Mouse (Mus musculus): Measurements from ENCODE around the gene Duox2. TPM values are rescaled to one million over a fixed set of nuclear protein-coding genes. Genes with fewer than 3 reads are reported as not detected.

Duox2 gene
- polyA plus RNA-seq, 1 experiment from 2014 or later, result 0.07 TPM

- H3K4me1 ChIP-seq (ENCODE audit: insufficient read depth), result peaks cover 4% of the 10 kb centered on the region; the same call in 1 of the 2 replicates
- no peak overlapping the region for H3K9ac ChIP-seq
- no peaks in the 10 kb centered on the region for H3K36me3 ChIP-seq (ENCODE audit: insufficient read depth)
- TF ChIP-seq CTCF (IDR thresholded peaks at IDR 0.05; ENCODE audit: low read depth), result no peak
- DNase-seq (no peak), ATAC-seq (ENCODE audit: insufficient read depth) (no peak)
- no peak overlapping the region for H3K4me3 ChIP-seq (ENCODE audit: low read depth, low read length)
- 88% methylated on average over 2 of the region's 2 CpGs for WGBS
- H3K27me3 ChIP-seq (ENCODE audit: insufficient read depth, low read length), result no peaks in the 10 kb centered on the region
- no peaks in the 10 kb centered on the region for H3K9me3 ChIP-seq (ENCODE audit: low read depth, low read length)
- no peak overlapping the region for H3K4me2 ChIP-seq
- no peak overlapping the region for H3K27ac ChIP-seq (ENCODE audit: low read depth)
These were observed 60.3 kb downstream of the Duox2 start for GRCm38 (mm10) chr2:122237891-122238470.

GRCm38 (mm10) chr2:122236321-122236720, 61.9 kb downstream of the Duox2 start:
- Histone ChIP-seq H3K4me2 (no peak overlapping the region), H3K27me3 (ENCODE audit: insufficient read depth, low read length) (no peaks in the 10 kb centered on the region), H3K9me3 (ENCODE audit: low read depth, low read length) (no peaks in the 10 kb centered on the region), H3K4me3 (ENCODE audit: low read depth, low read length) (no peak overlapping the region), H3K27ac (ENCODE audit: low read depth) (no peak overlapping the region), H3K36me3 (ENCODE audit: insufficient read depth) (no peaks in the 10 kb centered on the region), H3K9ac (no peak overlapping the region), H3K4me1 (ENCODE audit: insufficient read depth) (peaks cover 4% of the 10 kb centered on the region; the same call in 1 of the 2 replicates)
- DNase-seq (no peak), ATAC-seq (ENCODE audit: insufficient read depth) (no peak)
- no peak for TF ChIP-seq CTCF (IDR thresholded peaks at IDR 0.05; ENCODE audit: low read depth)

- no peak overlapping the region for H3K27ac ChIP-seq (ENCODE audit: low read depth)
- no peak for DNase-seq
- no peaks in the 10 kb centered on the region for H3K9me3 ChIP-seq (ENCODE audit: low read depth, low read length)
- WGBS, result 76% methylated on average over 2 of the region's 2 CpGs
- no peak for ATAC-seq (ENCODE audit: insufficient read depth)
- H3K36me3 ChIP-seq (ENCODE audit: insufficient read depth), result no peaks in the 10 kb centered on the region
- peaks cover 4% of the 10 kb centered on the region; the same call in 1 of the 2 replicates for H3K4me1 ChIP-seq (ENCODE audit: insufficient read depth)
- peak overlapping the region; percentile 81 for H3K4me2 ChIP-seq
- H3K9ac ChIP-seq, result no peak overlapping the region
- TF ChIP-seq CTCF (IDR thresholded peaks at IDR 0.05; ENCODE audit: low read depth), result no peak
- no peaks in the 10 kb centered on the region for H3K27me3 ChIP-seq (ENCODE audit: insufficient read depth, low read length)
- H3K4me3 ChIP-seq (ENCODE audit: low read depth, low read length), result peak overlapping the region; percentile 56; the same call in 1 of the 2 replicates
These were observed 62.8 kb downstream of the Duox2 start for GRCm38 (mm10) chr2:122235425-122235824.

- peak within 1 kb of the TSS; percentile 53 for H3K9ac ChIP-seq
- peak within 1 kb of the TSS; percentile 50 for H3K27ac ChIP-seq (ENCODE audit: low read depth)
These were observed 63.5 kb downstream of the Duox2 start, which contains the start of gene Sord for GRCm38 (mm10) chr2:122234611-122235288. Gene Sord (plus strand): TSS chr2:122234749.

GRCm38 (mm10) chr2:122233759-122234557, 64.3 kb downstream of the Duox2 start:
- no peaks in the 10 kb centered on the region for H3K9me3 ChIP-seq (ENCODE audit: low read depth, low read length)
- peaks cover 4% of the 10 kb centered on the region; the same call in 1 of the 2 replicates for H3K4me1 ChIP-seq (ENCODE audit: insufficient read depth)
- TF ChIP-seq CTCF (IDR thresholded peaks at IDR 0.05; ENCODE audit: low read depth), result no peak
- ATAC-seq (ENCODE audit: insufficient read depth) (no peak), DNase-seq (peak; percentile 67)
- H3K4me3 ChIP-seq (ENCODE audit: low read depth, low read length), result peak overlapping the region; percentile 56
- 4% methylated on average over 26 of the region's 26 CpGs for WGBS
- no peaks in the 10 kb centered on the region for H3K36me3 ChIP-seq (ENCODE audit: insufficient read depth)
- peak overlapping the region; percentile 81 for H3K4me2 ChIP-seq
- peak overlapping the region; percentile 53 for H3K9ac ChIP-seq
- peak overlapping the region; percentile 50 for H3K27ac ChIP-seq (ENCODE audit: low read depth)
- no peaks in the 10 kb centered on the region for H3K27me3 ChIP-seq (ENCODE audit: insufficient read depth, low read length)

More at GRCm38 (mm10) chr2:122234611-122235288, 63.5 kb downstream of the Duox2 start, which contains the start of gene Sord:
- Histone ChIP-seq H3K4me2 (peak within 1 kb of the TSS; percentile 81), H3K27me3 (ENCODE audit: insufficient read depth, low read length) (no peaks in the 10 kb centered on the region), H3K36me3 (ENCODE audit: insufficient read depth) (no peaks in the 10 kb centered on the region), H3K4me1 (ENCODE audit: insufficient read depth) (peaks cover 4% of the 10 kb centered on the region; the same call in 1 of the 2 replicates), H3K4me3 (ENCODE audit: low read depth, low read length) (peak within 1 kb of the TSS; percentile 56), H3K9me3 (ENCODE audit: low read depth, low read length) (no peaks in the 10 kb centered on the region)
- ATAC-seq (ENCODE audit: insufficient read depth) (peak; percentile 96), DNase-seq (peak; percentile 88)
- TF ChIP-seq CTCF (IDR thresholded peaks at IDR 0.05; ENCODE audit: low read depth), result no peak
- under 1% methylated on average over 35 of the region's 35 CpGs for whole genome bisulfite sequencing

GRCm38 (mm10) chr2:122233341-122233740, 64.9 kb downstream of the Duox2 start:
- 53% methylated on average over 5 of the region's 5 CpGs for WGBS
- Histone ChIP-seq H3K27ac (ENCODE audit: low read depth) (no peak overlapping the region), H3K27me3 (ENCODE audit: insufficient read depth, low read length) (no peaks in the 10 kb centered on the region), H3K4me3 (ENCODE audit: low read depth, low read length) (no peak overlapping the region), H3K4me2 (peak overlapping the region; percentile 81; the same call in 1 of the 2 replicates), H3K4me1 (ENCODE audit: insufficient read depth) (peaks cover 4% of the 10 kb centered on the region; the same call in 1 of the 2 replicates), H3K36me3 (ENCODE audit: insufficient read depth) (no peaks in the 10 kb centered on the region), H3K9ac (no peak overlapping the region), H3K9me3 (ENCODE audit: low read depth, low read length) (no peaks in the 10 kb centered on the region)
- ATAC-seq (ENCODE audit: insufficient read depth), result no peak
- TF ChIP-seq CTCF (IDR thresholded peaks at IDR 0.05; ENCODE audit: low read depth), result no peak
- no peak for DNase-seq

All from lung, embryonic 14.5 days (tissue).